9 mouse cellular contexts compared by ENCODE assay signal in the genomic region with DNA sequence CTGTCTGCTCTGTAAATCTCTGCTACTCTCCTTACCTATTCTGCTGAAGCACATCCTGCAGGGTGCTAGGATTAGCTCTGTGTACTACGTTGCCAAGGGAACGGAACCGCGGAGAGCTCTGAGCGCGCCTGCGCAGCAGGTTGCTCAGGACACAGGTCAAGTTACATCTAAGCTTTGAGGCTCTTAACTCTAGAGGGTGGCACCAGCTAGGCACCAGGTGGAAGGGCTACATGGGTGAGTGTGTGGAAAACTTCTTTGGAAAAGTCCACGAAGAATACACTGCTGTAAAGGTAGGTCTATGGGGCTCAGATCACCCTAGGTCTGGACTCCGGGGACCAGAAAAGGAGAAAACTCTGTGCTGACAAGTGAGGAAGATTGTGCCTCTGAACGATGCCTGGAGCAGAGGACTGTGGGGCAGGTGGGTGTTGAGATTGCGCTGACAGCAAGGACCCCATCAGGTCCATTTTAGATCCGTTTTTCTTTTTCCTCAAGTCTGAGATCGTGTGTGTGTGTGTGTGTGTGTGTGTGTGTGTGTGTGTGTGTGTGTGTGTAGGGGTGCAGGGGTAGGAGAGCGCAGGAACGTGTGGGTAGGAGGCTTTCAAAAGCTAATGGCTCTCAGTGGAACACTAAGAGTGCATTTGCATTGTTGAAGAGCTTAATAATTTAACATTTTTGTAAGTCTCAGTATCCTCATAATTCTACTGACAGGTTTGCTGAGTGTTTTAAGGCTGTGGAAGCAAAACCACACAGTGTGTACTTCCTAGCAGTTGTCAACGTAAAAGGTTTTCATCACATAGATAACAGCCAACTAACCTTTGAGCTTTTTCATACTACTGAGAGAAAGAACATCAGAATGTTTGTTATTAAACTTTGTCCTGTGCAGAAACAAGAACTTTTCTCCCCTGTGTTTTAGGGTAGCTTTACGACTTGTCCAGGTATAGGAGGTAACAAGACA. TPM values are rescaled to one million over a fixed set of nuclear protein-coding genes. Genes with fewer than 3 reads are reported as not detected.
DNase-seq lines count a peak whose midpoint lies in the region; ATAC-seq lines count a peak whose summit lies in the region.
"Had no signal": no experiment of that assay in that cellular context is flagged by ENCODE, and none has a peak within 500 bp of the region (broad histone marks: within the 10 kb centered on the region; RNA-seq: fewer than 3 reads in every experiment).

No protein-coding gene starts in this region.

- no peaks in the 10 kb centered on the region for H3K27me3 ChIP-seq in heart, embryonic 10.5 days (ENCODE audit: insufficient read depth, poor library complexity, severe bottlenecking)
- no peaks in the 10 kb centered on the region for H3K27me3 ChIP-seq in hindbrain, embryonic 11.5 days (ENCODE audit: control insufficient read depth, insufficient read depth, low read length)
- H3K27me3 ChIP-seq in lung, embryonic 15.5 days: no peaks in the 10 kb centered on the region

- DNase-seq in heart, embryonic 10.5 days (ENCODE audit: low spot score): peak; percentile 84
- DNase-seq in heart, postnatal 4 days: no peak
- peak; percentile 66 for DNase-seq in embryo, embryonic 11.5 days (ENCODE audit: low read depth, low spot score)
- peak; percentile 62 for DNase-seq in hindbrain, embryonic 11.5 days (ENCODE audit: low spot score)
- peak; percentile 26 to 40 for DNase-seq in layer of hippocampus, adult 18-20 months (ENCODE audit: low spot score in 2 of 2)
- DNase-seq in yolk sac, embryonic 10.5 days (ENCODE audit: low spot score): peak; percentile 60

- 21% methylated on average over 17 of the region's 17 CpGs for WGBS in heart, embryonic 10.5 days
- WGBS in hindbrain, embryonic 11.5 days: 25% methylated on average over 17 of the region's 17 CpGs
- WGBS in lung, embryonic 15.5 days: 20% methylated on average over 17 of the region's 17 CpGs

- peaks cover 11% of the 10 kb centered on the region for H3K4me1 ChIP-seq in heart, embryonic 10.5 days
- no peaks in the 10 kb centered on the region for H3K4me1 ChIP-seq in hindbrain, embryonic 11.5 days (replicated peaks; ENCODE audit: control insufficient read depth, insufficient read depth, low read length)
- 0 out of 2 replicates have a peak, but pooled peaks cover 5% of the 10 kb centered on the region for H3K4me1 ChIP-seq in lung, embryonic 15.5 days

- H3K27ac ChIP-seq in heart, embryonic 10.5 days: no peak overlapping the region
- no peak overlapping the region for H3K27ac ChIP-seq in hindbrain, embryonic 11.5 days (ENCODE audit: low read depth, low read length)
- H3K27ac ChIP-seq in lung, embryonic 15.5 days: no peak overlapping the region

- peak overlapping the region; percentile 31 for H3K4me2 ChIP-seq in hindbrain, embryonic 11.5 days (replicated peaks; ENCODE audit: low read depth, low read length)
- peak overlapping the region; percentile 37 for H3K4me2 ChIP-seq in lung, embryonic 15.5 days

- H3K4me3 ChIP-seq in heart, embryonic 10.5 days: peak overlapping the region; percentile 47
- H3K4me3 ChIP-seq in hindbrain, embryonic 11.5 days (ENCODE audit: low read depth, low read length): no peak overlapping the region
- no peak overlapping the region for H3K4me3 ChIP-seq in lung, embryonic 15.5 days

- H3K36me3 ChIP-seq in heart, embryonic 10.5 days: no peaks in the 10 kb centered on the region
- H3K36me3 ChIP-seq in hindbrain, embryonic 11.5 days (ENCODE audit: control insufficient read depth, insufficient read depth, low read length): no peaks in the 10 kb centered on the region
- H3K36me3 ChIP-seq in lung, embryonic 15.5 days: no peaks in the 10 kb centered on the region

- ATAC-seq in hindbrain, embryonic 11.5 days (ENCODE audit: low FRiP score): peak; percentile 89
- peak; percentile 85 for ATAC-seq in lung, embryonic 15.5 days (ENCODE audit: borderline replicate concordance, extremely low read depth, low FRiP score, low TSS enrichment)
- peak; percentile 97 for ATAC-seq in neutrophil, adult 5-6 weeks (ENCODE audit: extremely low read depth, insufficient number of reproducible peaks, low FRiP score, poor library complexity, severe bottlenecking)

- no peak overlapping the region for H3K9ac ChIP-seq in hindbrain, embryonic 11.5 days (ENCODE audit: low read depth, low read length)
- no peak overlapping the region for H3K9ac ChIP-seq in lung, embryonic 15.5 days

- H3K9me3 ChIP-seq in heart, embryonic 10.5 days: no peaks in the 10 kb centered on the region
- H3K9me3 ChIP-seq in hindbrain, embryonic 11.5 days (ENCODE audit: control insufficient read depth, low read length): no peaks in the 10 kb centered on the region
- H3K9me3 ChIP-seq in lung, embryonic 15.5 days: no peaks in the 10 kb centered on the region

RNA-seq across cellular contexts. Expression of a gene that starts 12.8 kb away (rescaled TPM):
- 0.69 TPM in 1 of 2 replicates, not detected in the other for polyA plus RNA-seq in heart, embryonic 10.5 days (2016; fragmentation: Nextera tagmentation; extraction: Ambion mirVana)
- total RNA-seq in heart, postnatal 4 days (2021): not detected
- polyA plus RNA-seq in hindbrain, embryonic 11.5 days (2014; fragmentation: Nextera tagmentation; extraction: Ambion mirVana): 3.5 and 7.1 TPM in 2 replicates
- total RNA-seq in layer of hippocampus, adult 18-20 months (2021): under 1 TPM in 1 of 2 experiments, not detected in 1; 0.84 TPM
- 5.1 and 5.5 TPM in 2 replicates for polyA plus RNA-seq in lung, embryonic 15.5 days (2015; fragmentation: Nextera tagmentation; extraction: Ambion mirVana)
- total RNA-seq in neutrophil, adult 5-6 weeks (2017): 1.7 TPM in 1 of 2 replicates, not detected in the other

RNA-seq across cellular contexts. Expression of a gene that starts 28.2 kb away (rescaled TPM):
- polyA plus RNA-seq in heart, embryonic 10.5 days (2016; fragmentation: Nextera tagmentation; extraction: Ambion mirVana): 1.5 and 1.9 TPM in 2 replicates
- under 1 TPM; 0.47 to 0.48 TPM for total RNA-seq in heart, postnatal 4 days (2021)
- polyA plus RNA-seq in hindbrain, embryonic 11.5 days (2014; fragmentation: Nextera tagmentation; extraction: Ambion mirVana): 2.3 and 3.1 TPM in 2 replicates
- total RNA-seq in layer of hippocampus, adult 18-20 months (2021): 1 to 10 TPM; 2.0 to 2.7 TPM
- 1.3 and 1.7 TPM in 2 replicates for polyA plus RNA-seq in lung, embryonic 15.5 days (2015; fragmentation: Nextera tagmentation; extraction: Ambion mirVana)
- total RNA-seq in neutrophil, adult 5-6 weeks (2017): 34.3 and 38.4 TPM in 2 replicates

RNA-seq across cellular contexts. Expression of a gene that starts 30.9 kb away (rescaled TPM):
- not detected in 2 replicates for polyA plus RNA-seq in heart, embryonic 10.5 days (2016; fragmentation: Nextera tagmentation; extraction: Ambion mirVana)
- total RNA-seq in heart, postnatal 4 days (2021): under 1 TPM; 0.36 to 0.43 TPM
- not detected in 2 replicates for polyA plus RNA-seq in hindbrain, embryonic 11.5 days (2014; fragmentation: Nextera tagmentation; extraction: Ambion mirVana)
- total RNA-seq in layer of hippocampus, adult 18-20 months (2021): not detected
- polyA plus RNA-seq in lung, embryonic 15.5 days (2015; fragmentation: Nextera tagmentation; extraction: Ambion mirVana): 0.19 and 0.21 TPM in 2 replicates
- 0.74 and 2.9 TPM in 2 replicates for total RNA-seq in neutrophil, adult 5-6 weeks (2017)
- total RNA-seq: layer of hippocampus, postnatal 14 days had no signal

RNA-seq across cellular contexts. Expression of a gene that starts 41.8 kb away (rescaled TPM):
- polyA plus RNA-seq in heart, embryonic 10.5 days (2016; fragmentation: Nextera tagmentation; extraction: Ambion mirVana): 677 and 779 TPM in 2 replicates
- 100 to 1,000 TPM; 829 to 853 TPM for total RNA-seq in heart, postnatal 4 days (2021)
- polyA plus RNA-seq in hindbrain, embryonic 11.5 days (2014; fragmentation: Nextera tagmentation; extraction: Ambion mirVana): 556 and 566 TPM in 2 replicates
- 100 to 1,000 TPM; 250 to 254 TPM for total RNA-seq in layer of hippocampus, adult 18-20 months (2021)
- 463 and 467 TPM in 2 replicates for polyA plus RNA-seq in lung, embryonic 15.5 days (2015; fragmentation: Nextera tagmentation; extraction: Ambion mirVana)
- 296 and 319 TPM in 2 replicates for total RNA-seq in neutrophil, adult 5-6 weeks (2017)

RNA-seq across cellular contexts. Expression of a gene that starts 42.5 kb away (rescaled TPM):
- polyA plus RNA-seq in heart, embryonic 10.5 days (2016; fragmentation: Nextera tagmentation; extraction: Ambion mirVana): 124 and 146 TPM in 2 replicates
- total RNA-seq in heart, postnatal 4 days (2021): 10 to 100 TPM; 58.3 to 63.3 TPM
- polyA plus RNA-seq in hindbrain, embryonic 11.5 days (2014; fragmentation: Nextera tagmentation; extraction: Ambion mirVana): 108 and 125 TPM in 2 replicates
- total RNA-seq in layer of hippocampus, adult 18-20 months (2021): 10 to 100 TPM; 44.1 to 51.2 TPM
- 127 and 133 TPM in 2 replicates for polyA plus RNA-seq in lung, embryonic 15.5 days (2015; fragmentation: Nextera tagmentation; extraction: Ambion mirVana)
- 34.9 and 37.3 TPM in 2 replicates for total RNA-seq in neutrophil, adult 5-6 weeks (2017)
